Mouse (Mus musculus): ENCODE data around the gene Rps29. TPM values are rescaled to one million over a fixed set of nuclear protein-coding genes. Genes with fewer than 3 reads are reported as not detected.

The Rps29 gene
- 1,000 to 10,000 TPM; 1,110 to 1,201 TPM for total RNA-seq (2021)
- long read RNA-seq, transcript Rps29-201 (3 exons, 390 nt), result major isoform, 346 of 349 reads
- long read RNA-seq, partial matches to known transcripts, result 3 of 349 reads
- long read RNA-seq, other reads (novel, unspliced or antisense), result 0 of 349 reads

DNA sequence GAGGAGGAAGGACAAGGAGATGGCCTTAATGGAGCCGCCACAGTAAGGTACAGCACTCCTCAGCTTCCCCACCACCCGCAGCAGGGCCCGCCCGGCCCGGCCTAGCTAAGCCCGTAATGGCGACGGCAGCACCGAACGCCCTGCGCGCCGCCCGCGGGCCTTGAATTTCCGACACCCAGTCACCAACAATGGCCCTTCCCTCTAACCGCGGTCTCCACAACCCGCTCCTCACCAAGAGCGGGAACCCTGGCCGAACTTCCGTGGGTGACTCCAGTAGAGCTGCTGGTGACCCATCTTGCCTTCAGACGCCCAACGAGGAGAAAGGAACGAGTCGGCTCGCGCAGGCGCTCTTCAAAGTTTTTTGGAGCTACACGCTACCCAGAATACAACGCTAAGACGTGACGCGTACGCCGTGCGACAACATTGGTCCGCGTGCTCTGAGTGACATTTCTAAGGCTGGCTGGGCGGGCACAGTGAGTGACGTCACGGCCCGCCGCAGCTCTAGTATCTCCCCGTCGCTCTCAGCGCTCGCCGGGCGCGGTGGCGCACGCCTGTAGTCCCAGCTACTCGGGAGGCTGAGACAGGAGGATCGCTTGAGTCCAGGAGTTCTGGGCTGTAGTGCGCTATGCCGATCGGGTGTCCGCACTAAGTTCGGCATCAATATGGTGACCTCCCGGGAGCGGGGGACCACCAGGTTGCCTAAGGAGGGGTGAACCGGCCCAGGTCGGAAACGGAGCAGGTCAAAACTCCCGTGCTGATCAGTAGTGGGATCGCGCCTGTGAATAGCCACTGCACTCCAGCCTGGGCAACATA lies at the start of gene Rps29:
Gene Rps29 (minus strand): TSS at position 422 of the 813 bp plus-strand sequence.
- peak; percentile 96 to 97 for DNase-seq (ENCODE audit: low spot score in 2 of 2)

DNA sequence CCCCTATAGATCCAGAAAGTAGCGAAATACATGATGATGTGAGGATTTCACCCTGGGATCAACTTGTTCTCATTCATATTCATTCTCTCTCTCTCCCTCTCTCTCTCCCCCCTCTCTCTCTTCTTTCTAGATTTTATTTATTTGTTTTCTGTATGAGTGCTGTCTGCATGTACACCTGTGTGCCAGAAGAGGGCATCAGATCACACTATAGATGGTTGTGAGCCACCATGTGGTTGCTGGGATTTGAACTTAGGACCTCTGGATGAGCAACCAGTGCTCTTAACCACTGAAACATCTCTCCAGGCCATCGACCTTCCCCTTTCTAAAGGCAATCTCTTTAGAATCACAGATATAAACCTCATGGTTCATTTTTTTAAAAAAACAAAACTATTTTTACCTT lies 49.5 kb upstream of the Rps29 start:
- no peak for DNase-seq (ENCODE audit: low spot score in 2 of 2)

DNA sequence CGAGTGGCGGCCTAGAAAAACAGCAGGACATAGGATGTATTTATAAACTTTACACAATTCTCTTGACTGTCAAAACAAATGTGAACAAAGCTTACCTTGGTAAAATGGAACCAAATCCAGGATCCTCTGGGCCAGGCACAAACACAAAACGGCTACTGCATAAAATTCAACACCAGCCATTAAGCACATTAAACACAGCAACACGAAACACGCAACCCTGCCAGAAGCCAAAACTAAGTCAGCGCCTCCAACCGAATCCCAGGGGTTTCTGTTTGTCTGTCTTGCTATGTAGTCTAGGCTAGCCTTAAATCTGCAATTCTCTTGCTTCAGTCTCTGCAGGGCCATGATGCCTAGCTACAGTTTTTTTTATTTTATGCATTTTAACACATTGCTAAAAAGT lies 48.9 kb upstream of the Rps29 start:
- DNase-seq (ENCODE audit: low spot score in 2 of 2), result no peak

DNA sequence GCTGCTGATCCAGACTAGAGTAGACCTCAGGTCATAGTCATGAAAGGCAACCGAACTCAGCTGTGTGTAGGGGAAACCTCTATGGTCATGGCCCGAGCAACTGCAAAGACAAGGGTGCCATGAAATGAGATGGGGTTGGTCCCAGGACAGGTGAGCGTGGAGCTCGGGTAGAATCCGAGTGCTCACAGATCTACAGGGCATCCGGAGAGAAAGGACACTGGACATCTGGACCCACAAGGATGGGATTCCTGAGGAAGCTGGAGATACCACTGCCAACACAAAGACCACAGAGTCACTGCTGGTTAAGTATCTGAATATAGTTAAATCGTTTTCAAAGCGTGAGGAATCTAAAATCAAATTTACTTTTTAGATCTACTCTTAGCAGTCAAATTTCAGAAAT lies 48.4 kb upstream of the Rps29 start:
- no peak for DNase-seq (ENCODE audit: low spot score in 2 of 2)

DNA sequence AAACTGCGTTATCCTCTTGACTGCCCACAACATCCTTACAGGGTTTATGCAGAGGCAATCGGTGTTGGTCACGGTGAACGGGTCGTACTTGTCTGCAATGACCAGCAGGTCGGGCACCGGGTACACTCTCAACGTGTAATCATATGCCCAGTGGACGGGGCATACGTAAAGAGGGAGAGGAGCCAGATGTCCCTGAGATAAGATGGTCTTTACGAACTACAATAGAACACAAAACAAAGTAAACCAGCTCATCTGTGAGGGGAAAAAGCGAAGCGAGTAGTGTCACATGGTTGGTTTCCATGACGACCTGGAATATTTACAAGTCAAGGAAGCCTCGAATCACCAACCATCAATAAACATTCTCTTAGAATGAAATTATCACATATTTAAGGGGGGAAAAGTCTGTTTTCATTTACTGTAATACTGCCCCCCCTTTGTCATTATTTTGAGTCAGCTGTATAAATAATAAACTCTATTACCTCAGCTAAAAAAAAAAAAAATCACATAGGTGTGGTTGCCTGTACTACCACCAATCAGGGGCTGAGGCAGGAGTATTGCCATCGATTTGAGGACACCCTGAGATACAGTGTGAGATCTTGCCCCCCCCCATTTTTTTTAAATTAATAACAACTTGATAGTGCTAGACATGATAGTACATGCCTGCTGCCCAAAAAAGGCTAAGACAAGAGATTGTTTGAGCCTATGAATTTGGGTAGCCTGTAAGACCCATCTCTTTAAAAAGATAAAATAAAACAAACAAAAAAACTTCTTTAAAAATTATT lies 45.3 kb upstream of the Rps29 start, which contains the start of gene Gm49384:
Gene Gm49384 (minus strand): TSS at position 216 of the 782 bp plus-strand sequence.
- no peak for DNase-seq (ENCODE audit: low spot score in 2 of 2)

DNA sequence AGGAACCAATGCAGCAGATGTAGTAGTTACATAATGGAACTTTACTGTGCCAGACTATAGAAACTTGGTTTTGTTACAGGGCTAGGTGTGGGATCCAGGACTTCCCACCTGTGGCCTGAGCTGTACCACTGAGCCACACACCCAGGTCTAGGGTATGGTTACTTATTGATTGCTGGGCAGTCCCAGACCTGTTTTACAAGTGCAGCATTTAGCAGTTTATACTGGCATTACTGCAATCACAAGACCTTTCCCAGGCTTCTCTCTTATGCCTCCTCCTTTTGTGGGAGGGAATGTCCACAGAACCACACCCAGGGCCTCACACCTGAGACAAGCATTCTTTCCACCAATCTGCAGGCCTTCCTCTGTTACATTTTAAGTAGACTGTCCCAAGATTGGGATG lies 40.0 kb upstream of the Rps29 start:
- no peak for DNase-seq (ENCODE audit: low spot score in 2 of 2)

DNA sequence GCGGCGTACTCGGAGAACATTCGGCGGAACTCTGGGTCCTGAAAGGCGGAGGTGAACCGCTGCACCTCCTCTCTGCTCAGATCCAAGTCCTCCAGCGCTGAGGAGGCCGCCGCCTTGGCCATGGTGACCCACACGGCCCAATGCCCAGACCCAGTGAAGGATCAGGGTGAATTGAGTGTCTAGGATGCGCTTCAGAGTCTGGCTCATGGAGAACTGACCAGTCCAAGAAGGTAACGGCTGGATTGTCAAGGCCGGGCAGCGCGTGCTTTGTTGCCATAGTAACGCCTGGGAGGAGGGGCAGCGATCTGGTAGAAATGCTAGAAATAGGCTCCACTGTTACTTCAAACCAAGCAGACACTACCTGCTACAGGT lies 39.2 kb upstream of the Rps29 start, which contains the start of gene Dnaaf2:
Gene Dnaaf2 (minus strand): TSS at position 266 of the 372 bp plus-strand sequence.
- DNase-seq (ENCODE audit: low spot score in 2 of 2), result peak; percentile 72 to 73

DNA sequence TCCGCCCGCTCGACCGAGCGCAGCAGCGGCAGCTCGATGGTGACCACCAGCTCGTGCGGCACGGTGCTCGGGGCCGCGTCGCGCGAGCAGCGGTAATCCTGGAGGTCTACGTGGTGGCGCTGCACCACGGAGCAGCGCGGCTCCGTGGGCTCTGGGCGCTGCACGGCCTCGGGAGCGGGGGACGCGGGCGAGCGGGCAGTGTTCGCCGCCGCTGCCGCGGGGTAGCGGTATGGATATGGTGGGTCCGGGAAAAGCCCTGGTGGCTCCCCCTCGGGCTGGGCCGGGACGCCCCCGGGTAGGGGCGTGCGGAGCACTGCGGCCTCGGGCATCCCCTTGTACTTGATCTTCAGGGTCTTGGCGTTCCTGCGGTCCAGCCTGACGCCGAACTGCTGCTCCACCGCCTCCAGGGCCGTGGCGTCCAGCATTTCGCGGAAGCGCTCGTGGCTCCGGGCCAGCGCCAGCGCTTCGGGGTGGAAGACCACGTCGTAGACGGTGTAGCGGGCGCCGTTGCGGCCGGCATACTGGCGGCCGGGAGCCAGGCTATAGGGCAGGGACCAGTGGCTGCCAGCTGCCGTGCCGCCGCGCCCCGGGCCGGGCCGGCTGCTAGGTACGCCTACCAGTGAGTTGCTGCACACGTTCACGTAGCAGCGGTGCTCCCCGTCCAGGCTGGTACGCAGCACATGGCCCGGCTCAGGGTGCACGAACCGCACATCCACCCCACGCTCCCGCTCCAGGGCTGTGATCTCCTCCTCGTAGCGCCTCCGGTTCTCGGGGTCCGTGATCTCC lies 38.6 kb upstream of the Rps29 start:
- peak; percentile 54 to 73 for DNase-seq (ENCODE audit: low spot score in 2 of 2)

DNA sequence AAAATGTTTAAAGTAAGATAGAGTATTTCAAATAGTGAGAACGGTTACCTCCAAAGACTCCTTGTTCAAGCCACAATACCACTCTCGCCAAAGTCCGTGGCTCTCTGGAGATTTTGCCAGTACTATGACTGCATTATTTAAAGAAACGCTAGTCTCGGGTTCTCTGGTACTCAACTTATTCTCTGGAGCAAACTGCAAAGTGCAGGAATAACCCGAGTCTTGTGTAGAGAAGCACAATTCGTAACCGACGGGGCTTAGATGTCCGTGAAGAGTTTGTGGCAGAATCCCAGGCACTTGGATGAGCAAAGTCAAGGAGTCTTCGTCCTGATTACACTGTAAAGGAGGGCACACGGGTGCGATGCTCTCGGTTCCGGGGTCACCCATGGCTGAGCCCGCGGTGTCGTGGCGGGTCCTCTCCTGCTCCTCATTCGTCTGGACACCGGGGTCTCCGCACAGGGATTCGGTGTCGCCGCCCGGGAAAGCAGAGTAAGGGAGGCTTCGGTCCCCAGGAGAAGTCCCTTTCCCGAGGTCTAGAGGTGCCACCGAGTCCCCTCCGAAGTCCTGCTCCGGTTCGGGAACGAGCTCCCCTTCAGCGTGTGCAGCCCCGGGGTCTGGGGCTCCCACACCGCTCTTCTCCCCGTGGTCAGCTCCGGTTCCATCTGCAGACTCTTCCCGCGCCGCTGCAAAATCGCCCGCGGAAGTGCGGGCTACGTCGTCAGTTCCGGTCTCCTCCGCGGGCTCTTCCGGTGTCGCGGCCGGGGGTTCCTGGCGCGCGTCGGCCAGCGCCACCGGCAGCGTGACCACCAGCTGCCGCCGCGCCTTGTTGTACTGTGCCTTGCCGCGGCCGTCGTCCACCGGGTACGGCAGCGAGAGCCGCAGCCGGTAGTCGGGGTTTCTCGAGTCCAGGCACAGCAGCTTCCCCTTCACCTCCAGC lies 37.7 kb upstream of the Rps29 start, which contains the start of gene Gm49383:
Gene Gm49383 (minus strand): TSS at position 661 of the 934 bp plus-strand sequence.
- DNase-seq (ENCODE audit: low spot score in 2 of 2), result peak in 1 of 2 experiments; percentile 67

DNA sequence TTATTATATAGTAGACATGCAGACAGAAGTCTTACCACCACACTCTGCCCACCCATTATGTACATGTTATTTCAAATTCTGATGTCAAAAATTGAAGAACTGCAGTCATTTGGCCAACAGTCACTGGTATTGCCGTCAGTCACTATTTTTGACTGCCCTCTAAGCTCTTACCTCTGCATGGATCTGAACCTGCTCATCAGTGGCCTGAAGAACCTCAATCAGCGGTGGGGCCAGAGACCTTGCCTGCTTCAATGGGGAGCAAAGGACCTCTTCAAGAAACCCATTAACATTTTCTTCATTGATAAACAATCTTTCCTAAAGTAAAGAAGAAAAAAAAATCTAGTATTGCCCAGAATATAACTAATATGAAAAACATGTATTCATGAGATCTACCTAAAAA lies 33.7 kb upstream of the Rps29 start:
- DNase-seq (ENCODE audit: low spot score in 2 of 2), result no peak

DNA sequence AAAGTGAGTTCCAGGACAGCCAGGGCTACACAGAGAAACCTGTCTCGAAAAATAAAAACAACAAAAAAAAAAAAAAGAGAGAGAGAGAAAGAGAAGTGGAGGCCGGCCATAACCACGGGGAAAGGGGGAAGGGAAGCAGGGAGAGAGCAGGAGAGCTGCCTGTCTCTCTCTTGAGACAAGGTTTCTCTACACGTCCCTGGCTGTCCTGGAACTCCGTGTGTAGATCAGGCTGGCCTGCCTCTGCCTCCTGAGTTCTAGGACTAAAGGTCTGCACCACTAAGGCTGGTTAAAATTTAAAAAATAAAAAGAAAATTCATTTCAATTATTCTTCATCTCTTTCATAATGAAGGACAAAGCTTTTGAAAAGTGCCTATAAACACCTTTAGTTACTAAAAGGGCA lies 32.4 kb upstream of the Rps29 start:
- no peak for DNase-seq (ENCODE audit: low spot score in 2 of 2)

DNA sequence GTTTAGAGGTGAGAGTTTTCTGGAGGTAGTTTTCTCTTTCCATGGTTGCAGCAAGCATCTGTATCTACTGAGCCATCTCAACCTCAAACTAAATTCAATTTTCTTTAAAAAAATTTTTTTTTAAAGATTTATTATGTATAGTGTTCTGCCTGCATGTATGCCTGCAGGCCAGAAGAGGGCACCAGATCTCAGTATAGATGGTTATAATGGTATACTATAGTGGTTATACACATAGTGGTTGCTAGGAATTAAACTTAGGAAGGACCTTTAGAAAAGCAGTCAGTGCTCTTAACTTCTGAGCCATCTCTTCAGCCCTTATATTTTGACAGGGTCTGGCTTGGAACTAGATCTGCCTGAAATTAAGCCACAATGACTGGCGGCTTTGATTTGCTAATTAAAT lies 31.5 kb upstream of the Rps29 start:
- no peak for DNase-seq (ENCODE audit: low spot score in 2 of 2)

DNA sequence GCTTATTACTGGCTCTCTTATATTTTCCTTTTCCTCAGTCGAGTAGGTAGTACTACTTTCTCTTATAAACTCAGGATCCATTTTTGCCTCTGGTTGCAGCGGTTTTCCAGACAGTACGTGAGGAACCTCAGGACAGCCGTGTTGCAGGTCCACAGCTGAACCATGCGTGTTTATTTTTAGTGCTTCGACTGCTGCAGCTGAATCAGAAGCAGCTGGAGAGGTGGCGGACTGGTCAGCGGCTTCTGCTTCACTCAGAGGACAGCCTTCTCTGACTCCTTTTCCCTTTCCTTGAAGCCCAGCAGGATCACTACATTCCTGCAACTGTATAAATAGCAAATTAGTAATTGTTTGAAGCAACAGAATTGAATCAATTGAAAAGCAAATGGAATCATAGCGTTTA lies 31.1 kb upstream of the Rps29 start:
- DNase-seq (ENCODE audit: low spot score in 2 of 2), result no peak

DNA sequence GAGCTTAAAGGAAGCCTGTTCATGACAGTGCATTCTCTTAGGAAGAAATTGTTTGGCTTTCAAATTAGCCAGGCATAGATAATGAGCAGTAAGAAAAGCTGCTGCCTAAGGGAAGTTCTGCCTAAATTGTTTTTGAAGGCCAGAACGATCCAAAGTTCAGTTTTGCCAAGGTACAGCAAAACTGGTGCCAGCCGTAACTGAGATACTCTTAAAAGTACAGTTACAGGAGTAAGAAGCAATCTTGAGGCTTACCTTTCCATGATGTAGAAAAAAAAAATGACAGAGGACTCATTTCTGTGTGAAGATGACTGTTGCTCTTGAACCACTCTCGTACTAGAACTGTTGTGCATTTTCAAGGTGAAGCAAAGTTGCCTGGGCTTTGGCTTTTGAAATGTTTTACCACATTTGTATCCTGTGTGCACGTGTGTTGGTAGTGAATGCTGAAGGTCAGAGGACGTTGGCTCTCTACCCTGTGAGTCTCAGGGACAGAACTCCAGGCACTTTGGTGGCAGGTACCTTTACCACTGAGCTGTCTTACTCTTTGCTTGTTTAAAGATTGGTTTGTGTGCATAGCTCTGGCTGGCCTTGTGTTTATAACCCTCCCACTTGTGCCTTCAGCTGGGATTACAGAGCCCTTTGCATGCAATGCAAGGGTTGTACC lies 28.0 kb upstream of the Rps29 start:
- DNase-seq (ENCODE audit: low spot score in 2 of 2), result no peak

DNA sequence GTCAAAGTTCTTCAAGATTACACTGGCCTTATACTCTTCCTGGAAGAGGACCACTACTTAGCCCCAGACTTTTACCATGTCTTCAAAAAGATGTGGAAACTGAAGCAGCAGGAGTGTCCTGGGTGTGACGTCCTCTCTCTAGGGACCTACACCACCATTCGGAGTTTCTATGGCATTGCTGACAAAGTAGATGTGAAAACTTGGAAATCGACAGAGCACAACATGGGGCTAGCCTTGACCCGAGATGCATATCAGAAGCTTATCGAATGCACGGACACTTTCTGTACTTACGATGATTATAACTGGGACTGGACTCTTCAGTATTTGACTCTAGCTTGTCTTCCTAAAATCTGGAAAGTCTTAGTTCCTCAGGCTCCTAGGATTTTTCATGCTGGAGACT lies 26.4 kb upstream of the Rps29 start:
- DNase-seq (ENCODE audit: low spot score in 2 of 2), result no peak

DNA sequence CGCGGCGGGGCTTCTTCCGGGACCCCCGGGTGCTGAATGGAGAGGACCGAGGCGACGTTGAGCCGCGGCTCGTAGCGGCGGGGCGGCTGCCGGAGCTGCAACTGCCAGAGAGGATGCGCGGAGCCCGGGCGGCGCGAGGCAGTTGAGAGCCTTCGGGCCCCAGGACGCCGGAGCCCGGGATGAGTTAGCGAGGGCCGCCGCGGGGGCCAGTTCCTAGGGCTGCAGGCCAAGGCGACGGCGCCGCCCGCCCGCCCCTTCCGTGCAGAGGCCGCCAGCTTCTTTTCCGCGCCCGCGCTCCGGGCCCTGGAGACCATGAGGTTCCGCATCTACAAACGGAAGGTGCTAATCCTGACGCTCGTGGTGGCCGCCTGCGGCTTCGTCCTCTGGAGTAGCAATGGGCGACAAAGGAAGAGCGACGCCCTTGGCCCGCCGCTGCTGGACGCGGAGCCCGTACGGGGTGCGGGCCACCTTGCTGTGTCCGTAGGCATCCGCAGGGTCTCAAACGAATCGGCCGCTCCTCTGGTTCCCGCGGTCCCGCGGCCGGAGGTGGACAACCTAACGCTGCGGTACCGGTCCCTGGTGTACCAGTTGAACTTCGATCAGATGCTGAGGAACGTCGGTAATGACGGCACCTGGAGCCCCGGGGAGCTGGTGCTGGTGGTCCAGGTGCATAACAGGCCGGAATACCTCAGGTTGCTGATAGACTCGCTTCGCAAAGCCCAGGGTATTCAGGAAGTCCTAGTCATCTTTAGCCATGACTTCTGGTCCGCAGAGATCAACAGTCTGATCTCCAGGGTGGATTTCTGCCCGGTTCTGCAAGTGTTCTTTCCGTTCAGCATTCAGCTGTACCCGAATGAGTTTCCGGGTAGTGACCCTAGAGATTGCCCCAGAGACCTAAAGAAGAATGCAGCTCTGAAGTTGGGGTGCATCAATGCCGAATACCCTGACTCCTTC lies 25.6 kb upstream of the Rps29 start:
- DNase-seq (ENCODE audit: low spot score in 2 of 2), result peak in 1 of 2 experiments; percentile 65

DNA sequence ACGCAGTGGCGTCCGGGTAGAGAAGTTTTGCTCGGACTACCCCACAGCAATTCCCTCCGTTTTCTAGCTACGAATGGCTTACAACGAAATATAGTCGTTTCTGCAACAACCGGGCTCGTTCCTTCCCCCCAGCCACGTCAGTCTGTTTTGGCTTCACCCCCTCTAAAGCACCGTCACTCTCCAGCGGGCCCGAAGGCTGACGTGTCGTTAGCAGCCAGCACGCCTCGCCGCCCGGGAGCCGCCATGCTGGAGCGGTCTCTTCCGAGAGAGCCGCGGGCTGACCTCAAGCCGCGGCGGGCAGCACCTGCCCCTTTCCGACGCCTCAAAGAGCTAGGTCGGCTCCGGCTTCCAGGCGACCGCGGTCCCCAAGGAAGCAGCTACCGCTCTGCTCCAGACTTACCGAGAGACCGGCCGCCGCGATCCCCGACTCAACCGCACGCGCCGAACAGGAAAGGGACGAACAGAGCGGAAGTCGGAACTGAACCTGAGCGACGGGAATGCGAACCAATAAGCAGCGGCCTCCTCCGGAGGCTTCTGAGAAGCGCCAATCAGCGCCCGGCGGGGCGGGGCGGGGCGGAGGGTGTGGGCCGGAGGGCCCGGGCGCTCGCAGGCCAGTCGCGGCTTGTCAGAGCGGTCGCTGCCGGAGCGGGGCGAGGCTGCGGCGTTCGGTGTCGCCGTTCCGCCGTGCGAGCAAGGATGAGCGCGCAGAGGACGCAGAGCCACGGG lies 24.8 kb upstream of the Rps29 start, which contains the start of the genes Rpl36al and Mgat2:
Gene Rpl36al (minus strand): TSS at position 501 of the 726 bp plus-strand sequence.
Gene Mgat2 (plus strand): TSS at position 575 of the 726 bp plus-strand sequence.
- DNase-seq (ENCODE audit: low spot score in 2 of 2), result peak; percentile 99 to 100
